Mouse (Mus musculus) megakaryocyte-erythroid progenitor cell, adult 5-6 weeks (primary cell): ENCODE measurements around the gene Pmpcb. TPM values are rescaled to one million over a fixed set of nuclear protein-coding genes. Genes with fewer than 3 reads are reported as not detected.

Source experiments
- ATAC-seq: replicated peaks from 2 replicates; pipeline ENCODE4 v1.8.0; 2016; ENCODE audit warnings: mild to moderate bottlenecking, inconsistent platforms; ENCODE audit not compliant: severe bottlenecking, poor library complexity, low FRiP score, low TSS enrichment
- total RNA-seq, 2 experiments: library from RNA; stranded (forward) in 1 of 2; stranded (reverse) in 1 of 2; fragments of 200-1000, 215-1000 nt in 1 of 2; fragments of >200 nt in 1 of 2; fragmentation: Nextera tagmentation in 1 of 2; gene quantifications; 2 replicates each; pipeline ENCODE4 v1.2.3; 2014 to 2017

Gene Pmpcb
- total RNA-seq, 2 experiments from 2014 or later: 144 to 173 TPM

DNA sequence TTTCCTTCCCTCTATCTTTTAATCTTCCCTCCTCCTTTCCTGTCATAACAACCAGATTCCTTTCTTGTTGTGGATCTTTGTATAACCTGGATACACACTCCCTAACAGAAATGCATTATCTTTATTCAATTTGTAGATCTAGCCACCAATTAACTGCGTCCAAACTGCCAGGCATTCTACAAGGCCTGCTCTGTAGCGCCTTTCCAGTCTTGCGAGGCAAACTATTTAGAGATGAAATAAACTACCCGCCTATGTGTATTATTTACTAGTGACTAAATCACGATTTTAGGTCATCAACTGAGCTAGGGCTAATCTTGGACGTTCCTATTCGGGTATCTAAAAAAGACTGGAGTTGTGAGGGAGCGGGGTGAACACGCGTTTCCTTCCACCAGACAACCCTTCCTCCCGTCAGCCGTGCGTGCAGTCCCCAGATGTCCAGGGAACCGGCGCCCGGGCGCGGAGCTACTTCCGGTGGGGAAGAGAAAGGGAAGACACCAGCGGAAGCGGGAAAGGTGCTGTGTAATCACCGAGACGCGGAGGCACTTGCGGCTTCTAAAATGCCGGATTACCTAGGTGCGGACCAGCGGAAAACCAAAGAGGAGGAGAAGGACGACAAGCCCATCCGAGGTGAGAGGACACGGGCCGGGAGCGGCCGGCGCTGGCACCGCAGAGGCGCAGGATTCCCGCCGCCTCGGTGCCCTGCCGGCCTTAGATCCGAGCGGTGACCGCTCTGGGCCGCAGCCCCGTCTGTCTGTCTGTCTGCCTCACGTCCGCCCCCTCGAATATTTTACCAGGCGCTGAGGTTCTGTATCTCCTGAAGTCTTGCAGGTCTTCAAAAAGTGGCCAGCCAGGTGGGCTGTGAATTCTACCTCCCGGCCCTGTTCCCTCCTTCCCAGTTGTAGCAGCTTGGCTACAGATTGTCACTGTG is 49.6 kb downstream of the Pmpcb start:
- ATAC-seq: peak; percentile 86

DNA sequence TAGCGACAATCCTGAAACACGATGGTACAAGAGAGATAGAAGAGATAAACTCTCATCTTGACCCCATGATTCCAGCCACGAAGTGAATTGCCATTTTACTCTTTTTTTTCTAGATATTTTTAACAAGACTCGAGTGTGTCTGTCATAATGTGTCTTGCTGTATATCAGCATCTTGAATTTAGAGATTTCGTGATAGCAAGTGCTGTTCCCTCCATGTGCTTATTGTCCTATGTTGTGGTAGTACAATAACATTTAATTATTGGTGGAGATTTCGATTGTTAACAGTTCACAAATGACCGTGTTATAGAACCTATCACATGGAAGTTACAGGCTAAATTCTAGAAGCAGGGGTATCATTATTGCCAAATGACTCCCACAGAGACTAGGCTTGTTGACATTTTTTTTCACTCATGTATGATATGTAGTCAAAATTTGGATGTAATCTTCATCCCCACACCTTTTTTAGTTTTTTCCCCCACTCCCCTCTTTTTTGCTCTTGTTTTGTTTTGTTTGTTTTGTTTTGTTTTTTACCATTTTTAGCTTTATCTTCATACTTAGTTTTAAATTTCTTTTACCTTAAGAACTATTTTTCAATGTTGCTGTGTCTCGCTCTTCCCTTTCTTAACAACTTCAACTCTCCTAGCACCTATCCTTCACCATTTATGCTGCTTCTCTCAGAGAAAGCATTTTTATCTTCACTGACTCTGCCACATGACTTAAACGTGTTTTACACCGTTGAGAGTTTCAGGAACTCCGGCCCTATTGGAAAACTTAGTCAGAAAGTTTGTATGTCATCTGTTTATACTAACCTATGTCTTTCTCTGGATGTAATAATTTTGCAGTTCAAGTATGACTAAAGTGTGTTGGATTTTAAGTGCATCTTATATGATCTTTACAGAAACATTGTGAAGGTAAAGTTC is 50.5 kb downstream of the Pmpcb start:
- no peak for ATAC-seq

DNA sequence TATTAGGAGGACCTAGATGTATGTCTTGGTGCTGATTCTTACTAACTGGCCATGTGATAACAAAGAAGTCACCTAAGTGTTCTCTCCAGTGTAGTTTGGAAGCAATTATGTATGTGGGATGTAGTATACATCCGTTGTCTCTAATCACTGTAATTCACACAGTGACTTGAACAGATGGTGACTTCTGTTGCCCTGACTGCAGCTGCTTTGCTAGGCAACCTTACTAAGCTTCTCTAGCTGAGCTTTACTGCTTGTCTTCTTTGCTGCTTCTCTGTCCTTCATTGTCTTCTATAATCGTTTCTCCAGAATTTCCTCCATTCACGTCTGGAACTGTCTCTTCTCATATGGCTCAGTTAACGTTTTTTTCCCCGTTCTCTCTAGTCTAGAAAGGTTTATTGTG is 52.1 kb downstream of the Pmpcb start:
- no peak for ATAC-seq

DNA sequence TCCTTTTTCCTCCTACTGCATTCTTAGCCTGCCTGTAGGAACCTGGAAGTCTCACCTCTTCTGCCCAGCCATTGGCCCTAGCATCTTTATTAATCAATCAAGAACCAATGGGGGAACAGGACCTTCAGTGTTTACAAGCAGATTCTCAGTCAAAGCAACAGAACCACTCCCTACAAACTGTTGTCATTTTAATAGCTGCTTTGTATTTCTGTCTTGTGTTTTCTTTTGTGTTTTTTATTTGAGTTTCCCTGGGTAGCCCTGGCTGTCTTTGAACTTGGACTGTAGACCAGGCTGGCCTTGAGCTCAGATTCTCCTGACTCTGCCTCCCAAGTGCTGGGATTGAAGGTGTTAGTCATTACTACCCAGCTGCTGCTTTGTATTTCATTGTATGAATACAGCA is 55.2 kb downstream of the Pmpcb start:
- no peak for ATAC-seq

DNA sequence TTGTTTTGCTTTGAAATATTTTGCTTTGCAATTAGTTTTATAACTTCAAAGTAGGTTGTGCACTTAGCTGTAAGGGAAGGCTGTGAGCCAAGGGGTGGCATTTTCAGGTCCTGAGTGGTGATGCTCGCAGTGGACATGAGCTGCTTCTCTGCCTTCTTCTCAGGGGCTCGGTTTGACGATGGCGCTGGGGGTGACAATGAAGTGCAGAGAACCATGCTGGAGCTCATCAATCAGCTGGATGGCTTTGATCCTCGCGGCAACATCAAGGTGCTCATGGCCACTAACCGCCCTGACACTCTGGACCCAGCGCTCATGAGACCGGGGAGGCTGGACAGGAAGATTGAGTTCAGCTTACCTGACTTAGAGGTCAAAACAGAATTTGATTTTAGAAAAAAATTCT is 66.0 kb downstream of the Pmpcb start:
- ATAC-seq: no peak

DNA sequence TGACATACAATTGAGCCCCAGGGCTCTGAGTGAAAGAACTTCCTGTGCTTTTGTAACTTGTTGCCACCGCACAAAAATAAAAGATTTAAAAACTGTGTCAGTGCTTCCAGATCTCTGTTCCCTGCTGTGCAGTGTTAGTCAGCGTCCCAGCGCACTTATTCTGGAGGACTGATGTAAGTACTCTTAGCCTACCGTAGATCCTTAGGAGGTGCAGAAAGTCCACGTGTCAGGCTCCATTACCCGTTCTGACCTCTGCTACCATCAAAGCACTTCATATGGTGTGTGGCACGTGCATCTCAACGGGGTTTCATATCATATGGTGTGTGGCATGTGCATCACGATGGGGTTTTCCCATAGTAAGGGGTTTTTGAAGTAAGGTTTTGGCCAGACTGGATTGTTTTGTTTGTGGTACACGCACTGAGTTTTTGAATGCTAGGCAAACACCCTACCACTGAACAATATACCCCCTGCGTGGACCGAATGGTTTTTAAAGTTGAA is 66.8 kb downstream of the Pmpcb start:
- no peak for ATAC-seq

DNA sequence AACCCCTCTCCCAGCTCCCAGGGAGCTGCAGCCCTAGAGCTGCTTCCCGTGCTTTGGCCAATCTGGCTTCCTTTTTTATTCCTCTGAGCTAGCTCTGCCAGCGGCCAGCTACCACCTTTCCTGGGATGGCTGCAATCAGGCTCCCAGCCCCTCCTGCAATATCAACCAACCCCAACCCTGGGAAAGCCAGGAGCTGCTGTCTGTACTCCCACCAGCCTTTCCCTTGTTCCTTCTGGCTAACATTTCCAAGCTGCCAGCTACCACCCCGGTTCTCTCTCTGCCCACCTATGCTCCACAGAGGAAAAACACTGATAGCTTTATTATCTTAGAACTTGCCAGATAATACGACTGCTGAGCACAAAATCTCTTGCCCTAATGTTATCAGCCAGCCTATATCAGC is 67.9 kb downstream of the Pmpcb start:
- ATAC-seq: no peak

Other genes with a start within 250 kb of the Pmpcb start
- not detected in 2 replicates for gene Lrrc17, start 193.6 kb upstream of the Pmpcb start, total RNA-seq (2014; fragmentation: Nextera tagmentation)
- gene Lrrc17, start 193.6 kb upstream of the Pmpcb start, total RNA-seq (2017): not detected in 2 replicates
- gene Fbxl13, start 91.5 kb upstream of the Pmpcb start, total RNA-seq (2014; fragmentation: Nextera tagmentation): 1.8 and 7.1 TPM in 2 replicates
- 2.3 and 3.3 TPM in 2 replicates for gene Fbxl13, start 91.5 kb upstream of the Pmpcb start, total RNA-seq (2017)
- 22.5 and 43.9 TPM in 2 replicates for gene Armc10, start 91.3 kb upstream of the Pmpcb start, total RNA-seq (2014; fragmentation: Nextera tagmentation)
- gene Armc10, start 91.3 kb upstream of the Pmpcb start, total RNA-seq (2017): 49.9 and 69.3 TPM in 2 replicates
- 2.3 and 3.7 TPM in 2 replicates for gene Napepld, start 35.7 kb upstream of the Pmpcb start, total RNA-seq (2014; fragmentation: Nextera tagmentation)
- gene Napepld, start 35.7 kb upstream of the Pmpcb start, total RNA-seq (2017): 1.4 and 3.0 TPM in 2 replicates
- 83.7 and 90.8 TPM in 2 replicates for gene Dnajc2, start 48.1 kb downstream of the Pmpcb start, total RNA-seq (2014; fragmentation: Nextera tagmentation)
- 295 and 297 TPM in 2 replicates for gene Dnajc2, start 48.1 kb downstream of the Pmpcb start, total RNA-seq (2017)
- 112 and 129 TPM in 2 replicates for gene Psmc2, start 48.1 kb downstream of the Pmpcb start, total RNA-seq (2014; fragmentation: Nextera tagmentation)
- gene Psmc2, start 48.1 kb downstream of the Pmpcb start, total RNA-seq (2017): 158 and 160 TPM in 2 replicates
- not detected in 2 replicates for gene Slc26a5, start 128.5 kb downstream of the Pmpcb start, total RNA-seq (2014; fragmentation: Nextera tagmentation)
- gene Slc26a5, start 128.5 kb downstream of the Pmpcb start, total RNA-seq (2017): not detected in 2 replicates